Mouse (Mus musculus) thymus, adult 2 months (tissue): Measurements from ENCODE around the gene Sstr2. TPM values are rescaled to one million over a fixed set of nuclear protein-coding genes. Genes with fewer than 3 reads are reported as not detected.

Experiments
- DNase-seq: peaks from one replicate; pipeline ENCODE4 v3.0.0; 2021
- H3K27ac ChIP-seq: fragments of 200-500 bp; 2 replicates; pipeline ENCODE4 v1.5.1; 2012; ENCODE audit warnings: low read length, control low read depth; ENCODE audit not compliant: control insufficient read depth, insufficient read depth
- H3K27me3 ChIP-seq: fragments of 200-500 bp; 2 replicates; pipeline ENCODE4 v1.6.1; 2012; ENCODE audit warnings: mild to moderate bottlenecking, low read length, moderate library complexity, mixed read lengths; ENCODE audit not compliant: control insufficient read depth, insufficient read depth
- H3K36me3 ChIP-seq: fragments of 200-500 bp; 2 replicates; pipeline ENCODE4 v1.6.1; 2012; ENCODE audit warnings: mild to moderate bottlenecking, low read length, moderate library complexity; ENCODE audit not compliant: control insufficient read depth, insufficient read depth
- H3K4me1 ChIP-seq: fragments of 200-500 bp; replicated peaks from 2 replicates; pipeline ENCODE4 v1.6.1; 2012; ENCODE audit warnings: low read length; ENCODE audit not compliant: control insufficient read depth, insufficient read depth
- H3K4me3 ChIP-seq: fragments of 200-500 bp; 2 replicates; pipeline ENCODE4 v1.5.1; 2012; ENCODE audit warnings: mild to moderate bottlenecking, low read length, control low read depth, moderate library complexity; ENCODE audit not compliant: control insufficient read depth, insufficient read depth
- CTCF ChIP-seq: fragments of 200-500 bp; IDR thresholded peaks from 2 replicates; pipeline ENCODE4 v1.5.1; 2012; ENCODE audit warnings: mild to moderate bottlenecking, control low read depth, low read length, moderate library complexity, borderline replicate concordance; ENCODE audit not compliant: control insufficient read depth, poor library complexity, insufficient read depth; ENCODE audit errors: extremely low read depth
- POLR2A ChIP-seq: fragments of 200-500 bp; IDR thresholded peaks from 2 replicates; pipeline ENCODE4 v1.6.1; 2012; ENCODE audit warnings: mild to moderate bottlenecking, low read length, control low read depth, moderate library complexity; ENCODE audit not compliant: control insufficient read depth, poor library complexity, insufficient read depth; ENCODE audit errors: extremely low read depth
- WGBS: fragments of 180-500 bp; shearing (Covaris S2); methylation state at CpG from one replicate; pipeline ENCODE4 v1.1.7; 2018; 5-methylcytosine and 5-hydroxymethylcytosine counted together
- polyA plus RNA-seq: library from polyadenylated mRNA; depleted of rRNA; stranded (reverse); fragments of >200 nt; gene quantifications from 2 replicates; pipeline ENCODE4 v1.2.3, GENCODE M21; 2012

The Sstr2 gene
- polyA plus RNA-seq, 1 experiment: 4.9 TPM

DNA sequence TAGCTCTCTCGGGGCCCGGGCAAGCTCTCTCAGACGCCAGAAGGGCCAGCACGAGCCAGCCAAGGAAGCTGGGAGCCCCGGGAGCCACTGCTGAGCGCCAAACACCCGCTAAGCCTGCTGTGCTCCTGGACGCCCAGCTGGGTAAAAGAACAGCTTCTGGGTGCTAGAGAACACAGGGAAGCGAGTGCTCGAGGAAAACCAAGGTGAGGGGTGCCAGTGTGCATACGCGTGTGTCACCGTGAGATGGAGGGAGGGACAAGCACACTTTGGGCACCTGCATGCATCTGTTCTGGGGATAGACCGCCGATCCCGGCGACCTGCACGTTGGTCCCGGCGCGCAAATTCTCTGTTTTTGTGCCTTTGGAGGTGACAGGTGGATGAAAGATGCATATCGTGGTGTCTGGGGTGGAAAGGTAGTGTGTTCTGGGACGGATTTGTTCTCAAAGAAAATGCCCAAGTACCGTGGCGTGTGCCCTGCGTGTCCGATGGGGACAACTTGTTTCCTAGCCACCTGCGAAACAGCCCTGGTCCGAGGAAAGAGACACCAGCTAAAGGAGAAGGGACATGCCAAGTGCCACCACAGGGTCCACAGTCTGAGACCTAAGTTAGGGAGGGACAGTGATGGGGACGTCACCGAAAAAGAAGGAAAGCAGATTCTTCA is 408 bp downstream of the Sstr2 start:
- Histone ChIP-seq H3K36me3 (no peaks in the 10 kb centered on the region), H3K27ac (no peak overlapping the region), H3K4me1 (peaks cover 65% of the 10 kb centered on the region), H3K4me3 (peak overlapping the region; percentile 58), H3K27me3 (no peaks in the 10 kb centered on the region; the same call in 1 of the 2 replicates)
- DNase-seq: no peak
- WGBS: under 1% methylated on average over 31 of the region's 31 CpGs
- TF ChIP-seq CTCF: no peak
- no peak; the same call in 1 of the 2 replicates for TF ChIP-seq POLR2A

DNA sequence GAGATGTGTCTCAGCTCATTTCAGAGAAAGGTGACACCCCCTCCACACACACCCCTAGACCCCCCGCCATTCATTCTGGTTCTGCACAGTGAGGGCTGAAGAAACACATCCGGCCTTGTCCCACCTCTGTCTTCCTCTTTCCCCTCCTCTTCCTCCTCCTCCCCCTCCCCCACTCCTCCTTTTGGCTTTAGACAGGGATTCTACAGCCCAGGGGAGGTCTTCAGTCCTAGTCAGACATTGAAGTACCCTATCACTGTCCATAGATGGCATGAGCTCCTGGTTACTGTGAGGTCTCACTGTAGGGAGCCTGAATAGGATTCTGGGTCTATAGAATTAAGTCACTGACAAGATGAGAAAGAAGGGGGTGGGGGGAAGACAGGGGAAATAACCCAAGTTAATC is 1.9 kb downstream of the Sstr2 start:
- WGBS: 35% methylated on average over 2 of the region's 2 CpGs
- Histone ChIP-seq H3K27ac (no peak overlapping the region), H3K4me3 (no peak overlapping the region), H3K36me3 (no peaks in the 10 kb centered on the region), H3K27me3 (no peaks in the 10 kb centered on the region; the same call in 1 of the 2 replicates), H3K4me1 (peaks cover 52% of the 10 kb centered on the region)
- TF ChIP-seq POLR2A: no peak
- no peak for TF ChIP-seq CTCF
- DNase-seq: no peak

DNA sequence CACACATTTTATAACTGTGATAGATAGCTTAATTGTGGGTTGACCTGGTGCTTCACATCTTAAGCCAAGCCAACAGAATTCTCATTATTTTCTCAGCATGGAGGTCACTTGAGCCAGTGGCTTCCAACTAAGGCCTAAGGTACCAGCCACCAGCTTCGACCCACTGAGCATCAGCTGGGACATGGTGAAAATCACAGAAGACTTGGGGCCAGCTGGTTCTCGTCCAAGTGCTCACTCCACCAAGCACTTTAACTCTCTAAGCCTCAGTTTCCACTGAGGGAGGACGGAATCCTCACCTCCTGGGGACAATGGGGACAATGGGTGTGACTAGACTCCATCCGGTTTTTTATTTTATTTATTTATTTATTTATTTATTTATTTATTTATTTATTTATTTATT is 2.9 kb downstream of the Sstr2 start:
- H3K4me1 ChIP-seq: peaks cover 49% of the 10 kb centered on the region
- DNase-seq: no peak
- TF ChIP-seq POLR2A (no peak), CTCF (no peak)
- H3K27ac ChIP-seq: no peak overlapping the region
- WGBS: 90% methylated on average over 4 of the region's 4 CpGs
- no peaks in the 10 kb centered on the region for H3K36me3 ChIP-seq
- no peaks in the 10 kb centered on the region; the same call in 1 of the 2 replicates for H3K27me3 ChIP-seq
- no peak overlapping the region for H3K4me3 ChIP-seq

DNA sequence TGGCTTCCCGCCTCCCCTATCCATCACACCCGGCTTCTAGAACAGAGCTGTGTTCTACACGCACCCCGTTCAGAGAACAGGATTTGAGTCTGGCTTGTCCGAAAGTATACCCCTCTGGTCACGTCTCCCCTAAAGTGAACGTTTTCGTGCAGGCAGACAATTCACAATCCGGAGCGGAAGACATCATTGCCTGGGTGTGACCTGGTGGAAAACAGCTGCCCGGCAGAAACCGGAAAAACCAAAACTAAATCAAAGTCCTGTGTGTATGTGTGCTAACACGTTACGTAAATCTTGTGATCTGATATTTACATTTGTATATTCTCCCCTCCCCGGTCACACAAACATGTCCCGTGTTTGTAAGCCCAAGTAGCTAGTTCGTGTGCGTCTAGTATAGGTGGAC is 6.3 kb downstream of the Sstr2 start:
- Histone ChIP-seq H3K27me3 (no peaks in the 10 kb centered on the region; the same call in 1 of the 2 replicates), H3K36me3 (no peaks in the 10 kb centered on the region), H3K4me3 (no peak overlapping the region), H3K4me1 (peaks cover 17% of the 10 kb centered on the region), H3K27ac (no peak overlapping the region)
- WGBS: 97% methylated on average over 18 of the region's 18 CpGs
- no peak for TF ChIP-seq POLR2A
- no peak for TF ChIP-seq CTCF
- DNase-seq: no peak

DNA sequence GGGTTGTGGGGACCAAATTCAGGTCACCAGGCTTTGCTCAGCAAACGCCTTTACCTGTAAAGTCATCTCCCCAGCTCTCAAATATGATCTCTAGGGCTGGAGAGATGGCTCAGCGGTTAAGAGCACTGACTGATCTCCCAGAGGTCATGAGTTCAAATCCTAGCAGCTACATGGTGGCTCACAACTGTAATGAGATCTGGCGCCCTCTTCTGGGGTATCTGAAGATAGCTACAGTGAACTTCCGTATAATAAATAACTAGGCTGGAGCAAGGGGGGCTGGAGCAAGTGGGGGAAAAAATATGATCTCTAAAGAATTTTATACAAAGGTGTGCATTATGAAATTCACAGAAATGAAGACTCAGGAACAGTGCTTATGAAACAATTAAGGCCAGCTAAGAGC is 8.6 kb downstream of the Sstr2 start:
- DNase-seq: no peak
- 67% methylated on average over 4 of the region's 4 CpGs for WGBS
- Histone ChIP-seq H3K27me3 (no peaks in the 10 kb centered on the region), H3K4me1 (peaks cover 11% of the 10 kb centered on the region), H3K27ac (no peak overlapping the region), H3K36me3 (no peaks in the 10 kb centered on the region), H3K4me3 (no peak overlapping the region)
- TF ChIP-seq CTCF (no peak), POLR2A (no peak)

DNA sequence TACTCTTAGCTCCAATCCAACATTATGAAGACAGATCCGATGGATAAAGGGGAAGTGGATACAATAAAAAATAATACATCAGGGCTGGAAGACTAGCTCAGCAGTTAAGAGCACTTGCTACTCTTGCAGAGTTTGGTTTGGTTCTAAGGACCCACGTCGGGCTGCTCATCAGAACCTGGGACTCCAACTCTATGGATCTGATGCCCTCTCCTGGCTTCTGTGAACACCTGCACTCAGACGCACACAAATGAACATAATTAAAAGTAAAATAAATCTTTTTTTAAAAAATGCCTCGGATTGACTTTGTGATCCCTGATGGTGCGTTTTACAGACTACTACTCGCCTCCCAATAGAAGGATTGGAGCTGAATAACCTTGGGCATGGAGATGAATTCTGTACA is 11.5 kb downstream of the Sstr2 start:
- H3K36me3 ChIP-seq: no peaks in the 10 kb centered on the region
- no peak for DNase-seq
- H3K4me3 ChIP-seq: no peak overlapping the region
- WGBS: 65% methylated on average over 7 of the region's 7 CpGs
- TF ChIP-seq POLR2A (no peak), CTCF (no peak)
- H3K27ac ChIP-seq: no peak overlapping the region
- no peaks in the 10 kb centered on the region for H3K27me3 ChIP-seq
- H3K4me1 ChIP-seq: no peaks in the 10 kb centered on the region

DNA sequence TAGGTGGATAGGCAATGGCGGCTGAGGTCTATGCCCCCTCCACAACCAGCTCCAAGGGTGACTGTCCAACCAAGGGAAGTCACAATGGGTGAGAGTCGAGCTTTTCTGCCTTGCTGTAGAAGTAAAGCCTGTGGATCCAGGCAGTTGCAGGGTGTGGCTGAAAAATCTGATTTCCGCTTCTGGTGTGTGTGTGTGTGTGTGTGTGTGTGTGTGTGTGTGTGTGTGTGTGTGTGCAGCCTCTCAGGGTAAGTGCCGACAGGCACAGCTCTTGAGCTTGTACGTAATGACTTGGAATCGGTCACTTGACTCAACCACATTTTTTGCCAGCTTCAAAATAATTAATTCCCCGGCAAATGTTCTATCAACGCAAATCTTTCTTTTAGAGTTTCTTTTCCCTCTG is 12.2 kb downstream of the Sstr2 start:
- H3K27ac ChIP-seq: no peak overlapping the region
- H3K27me3 ChIP-seq: no peaks in the 10 kb centered on the region
- no peak overlapping the region for H3K4me3 ChIP-seq

More for the DNA sequence above, 12.2 kb downstream of the Sstr2 start:
- no peak for TF ChIP-seq POLR2A
- TF ChIP-seq CTCF: no peak
- WGBS: 82% methylated on average over 8 of the region's 8 CpGs
- Histone ChIP-seq H3K4me1 (no peaks in the 10 kb centered on the region), H3K36me3 (no peaks in the 10 kb centered on the region)
- DNase-seq: no peak
